Mouse (Mus musculus): ENCODE results near the gene Tmem40. TPM values are rescaled to one million over a fixed set of nuclear protein-coding genes. Genes with fewer than 3 reads are reported as not detected.

The Tmem40 gene
- total RNA-seq (2012; rRNA removed) (not detected in 2 replicates), total RNA-seq (2014; rRNA removed) (not detected in 2 replicates), polyA plus RNA-seq (2012; ENCODE audit: insufficient read length, low read depth) (not detected in 2 replicates)

DNA sequence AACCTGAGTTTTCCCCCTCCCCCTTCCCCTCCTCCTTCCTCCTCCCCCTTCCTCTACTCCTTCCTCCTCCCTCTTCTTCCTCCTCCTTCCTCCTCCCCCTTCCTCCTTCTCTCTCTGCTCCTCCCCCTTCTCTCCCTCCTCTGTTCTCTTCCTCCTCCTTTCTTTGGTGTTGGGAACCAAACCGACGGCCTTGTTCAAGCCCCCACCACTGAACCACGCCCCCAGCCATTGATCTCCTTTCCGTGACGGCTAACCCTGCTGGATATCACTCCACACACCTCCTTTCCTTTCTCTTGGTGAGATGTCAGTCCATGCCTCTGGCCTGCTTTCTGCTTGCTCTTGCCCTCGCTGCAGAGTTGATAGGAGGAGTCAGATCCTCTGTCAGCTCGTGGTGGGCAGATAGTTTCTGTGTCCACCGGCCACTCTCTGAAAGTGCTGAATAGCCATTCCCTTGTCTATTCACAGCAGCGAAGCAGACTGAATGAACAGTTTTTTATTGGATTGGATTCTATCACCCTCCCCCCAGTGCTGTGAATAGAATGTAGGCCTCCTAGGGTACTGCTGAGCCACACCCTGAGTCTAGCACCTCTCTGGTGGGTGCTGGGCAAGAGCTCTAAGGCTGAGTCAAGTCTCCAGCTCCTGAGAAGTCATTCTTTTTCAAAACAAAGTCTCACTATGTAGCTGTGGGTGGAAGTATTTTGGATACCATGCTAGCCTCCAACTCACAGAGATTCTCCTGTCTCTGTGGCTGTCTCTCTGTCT, at the start of gene Tmem40:
Tmem40 (minus strand) TSS at position 416 of the 762 bp plus-strand sequence.
- Histone ChIP-seq H3K4me1 (ENCODE audit: control insufficient read depth in 1 of 2, insufficient read depth in 2 of 2) (peaks cover 15 to 41% of the 10 kb centered on the region in 2 experiments), H3K36me3 (replicated peaks in 1 of 2; ENCODE audit: control insufficient read depth in 1 of 2, insufficient read depth in 1 of 2, low read length in 1 of 2) (no peaks in the 10 kb centered on the region), H3K27ac (ENCODE audit: insufficient read depth, low read depth) (no peak within 1 kb of the TSS), H3K4me3 (replicated peaks in 1 of 3; ENCODE audit: low read depth in 2 of 3, low read length in 2 of 3, poor library complexity in 1 of 3) (no peak within 1 kb of the TSS), H3K9ac (ENCODE audit: insufficient read depth, low read depth) (no peak within 1 kb of the TSS), H3K79me2 (replicated peaks; ENCODE audit: control insufficient read depth, extremely low read depth, insufficient read depth, poor library complexity, severe bottlenecking) (no peaks in the 10 kb centered on the region), H3K9me3 (replicated peaks; ENCODE audit: low read length) (peaks cover 2% of the 10 kb centered on the region), H3K27me3 (replicated peaks) (no peaks in the 10 kb centered on the region), H3K4me2 (ENCODE audit: insufficient read depth, low read depth, poor library complexity, severe bottlenecking) (no peak within 1 kb of the TSS)
- dilution Hi-C loops (cut with MboI; ENCODE audit: extremely low pct_ligation_motif_present, extremely low pct_unique_long_range_greater_than_20kb, low sequenced_read_pairs) (no loop called here), in situ Hi-C loops (cut with MboI; ENCODE audit: low pct_ligation_motif_present, low pct_unique_long_range_greater_than_20kb, low sequenced_read_pairs) (loop anchor here (5.0 kb wide), 1 partner anchor 40 kb away; no protein-coding TSS in a partner anchor)
- TF ChIP-seq ZC3H11A (IDR thresholded peaks at IDR 0.05; ENCODE audit: low read depth, low read length) (no peak), MAFK (IDR thresholded peaks at IDR 0.05; ENCODE audit: insufficient replicate concordance, low read length) (no peak), TCF12 (IDR thresholded peaks at IDR 0.05; ENCODE audit: low read depth, low read length) (no peak), JUN (IDR thresholded peaks at IDR 0.05; ENCODE audit: insufficient read depth, low read depth, low read length) (no peak), JUND (conservative IDR thresholded peaks at IDR 0.05; ENCODE audit: low read depth, low read length) (no peak), ZMIZ1 (IDR thresholded peaks at IDR 0.05; ENCODE audit: low read depth, low read length) (no peak), ETS1 (conservative IDR thresholded peaks at IDR 0.05; ENCODE audit: low read depth, low read length) (no peak), UBTF (IDR thresholded peaks at IDR 0.05; ENCODE audit: low read depth, low read length) (no peak), SIN3A (IDR thresholded peaks at IDR 0.05; ENCODE audit: low read length) (no peak), NELFE (IDR thresholded peaks at IDR 0.05; ENCODE audit: low read depth, low read length) (no peak), RAD21 (IDR thresholded peaks at IDR 0.05; ENCODE audit: low read depth, low read length) (no peak), MAX (IDR thresholded peaks at IDR 0.05; ENCODE audit: low read length) (no peak), ZKSCAN1 (IDR thresholded peaks at IDR 0.05; ENCODE audit: borderline replicate concordance, low read depth, low read length) (no peak), CTCF (conservative IDR thresholded peaks at IDR 0.05 in 1 of 2, IDR thresholded peaks at IDR 0.05 in 1 of 2; ENCODE audit: low read depth in 2 of 2, low read length in 2 of 2) (no peak), PAX5 (IDR thresholded peaks at IDR 0.05; ENCODE audit: low read length) (no peak), ELF1 (IDR thresholded peaks at IDR 0.05; ENCODE audit: low read depth, low read length) (no peak), KAT2A (IDR thresholded peaks at IDR 0.05; ENCODE audit: insufficient replicate concordance, low read length) (no peak), POLR2AphosphoS2 (IDR thresholded peaks at IDR 0.05; ENCODE audit: low read depth, low read length) (no peak), ZNF384 (IDR thresholded peaks at IDR 0.05; ENCODE audit: low read depth, low read length) (no peak), CHD2 (IDR thresholded peaks at IDR 0.05; ENCODE audit: low read length) (no peak)
- DNase-seq (ENCODE audit: extremely low read depth), result no peak

DNA sequence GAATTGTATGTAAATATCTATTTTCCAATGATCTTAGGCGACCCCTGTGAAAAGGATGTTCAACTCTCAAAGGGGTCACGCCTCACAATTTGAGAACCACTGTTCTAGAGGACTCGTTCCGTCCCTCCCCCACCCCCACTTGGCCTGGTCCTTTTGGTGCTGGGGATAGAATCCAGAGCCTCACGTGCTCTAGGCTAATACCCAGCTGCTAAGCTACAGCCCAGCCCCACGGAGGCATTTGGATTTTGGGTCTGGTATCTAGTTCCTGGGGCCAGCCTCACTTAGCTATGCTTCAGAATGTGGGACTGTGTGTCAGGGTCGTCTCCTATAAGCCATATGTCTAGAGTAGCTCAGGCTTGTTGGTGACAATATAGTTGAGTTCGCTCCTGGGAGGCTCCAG, 49.4 kb upstream of the Tmem40 start:
- peaks cover 19% of the 10 kb centered on the region for H3K79me2 ChIP-seq (replicated peaks; ENCODE audit: control insufficient read depth, extremely low read depth, insufficient read depth, poor library complexity, severe bottlenecking)
- TF ChIP-seq SIN3A (IDR thresholded peaks at IDR 0.05; ENCODE audit: low read length) (no peak), EP300 (IDR thresholded peaks at IDR 0.05; ENCODE audit: low read length) (no peak), POLR2AphosphoS2 (IDR thresholded peaks at IDR 0.05; ENCODE audit: low read depth, low read length) (no peak), SMC3 (IDR thresholded peaks at IDR 0.05; ENCODE audit: low read depth, low read length) (no peak), ZC3H11A (IDR thresholded peaks at IDR 0.05; ENCODE audit: low read depth, low read length) (no peak), USF1 (IDR thresholded peaks at IDR 0.05; ENCODE audit: low read depth, low read length) (no peak), KAT2A (IDR thresholded peaks at IDR 0.05; ENCODE audit: insufficient replicate concordance, low read length) (no peak), POLR2A (IDR thresholded peaks at IDR 0.05; ENCODE audit: low read depth, low read length) (no peak), USF2 (conservative IDR thresholded peaks at IDR 0.05; ENCODE audit: low read depth, low read length) (no peak), TCF12 (IDR thresholded peaks at IDR 0.05; ENCODE audit: low read depth, low read length) (no peak), PAX5 (IDR thresholded peaks at IDR 0.05; ENCODE audit: low read length) (no peak), RAD21 (IDR thresholded peaks at IDR 0.05; ENCODE audit: low read depth, low read length) (no peak), MAZ (IDR thresholded peaks at IDR 0.05; ENCODE audit: low read depth, low read length) (no peak)
- no peak overlapping the region for H3K4me3 ChIP-seq (replicated peaks in 1 of 3; ENCODE audit: low read depth in 2 of 3, low read length in 2 of 3, poor library complexity in 1 of 3)
- no peaks in the 10 kb centered on the region for H3K9me3 ChIP-seq (replicated peaks; ENCODE audit: low read length)
- no peaks in the 10 kb centered on the region for H3K27me3 ChIP-seq (replicated peaks)
- in situ Hi-C loops (cut with MboI; ENCODE audit: low pct_ligation_motif_present, low pct_unique_long_range_greater_than_20kb, low sequenced_read_pairs) (no loop called here), dilution Hi-C loops (cut with MboI; ENCODE audit: extremely low pct_ligation_motif_present, extremely low pct_unique_long_range_greater_than_20kb, low sequenced_read_pairs) (no loop called here)
- no peak overlapping the region for H3K9ac ChIP-seq (ENCODE audit: insufficient read depth, low read depth)
- no peak overlapping the region for H3K4me2 ChIP-seq (ENCODE audit: insufficient read depth, low read depth, poor library complexity, severe bottlenecking)
- H3K36me3 ChIP-seq (replicated peaks in 1 of 2; ENCODE audit: control insufficient read depth in 1 of 2, insufficient read depth in 1 of 2, low read length in 1 of 2), result peaks cover 13 to 60% of the 10 kb centered on the region in 2 experiments
- H3K4me1 ChIP-seq (ENCODE audit: control insufficient read depth in 1 of 2, insufficient read depth in 2 of 2), result peaks cover 8 to 23% of the 10 kb centered on the region in 2 experiments
- no peak for DNase-seq (ENCODE audit: extremely low read depth)
- H3K27ac ChIP-seq (ENCODE audit: insufficient read depth, low read depth), result no peak overlapping the region

Data from CH12.LX (cell line).